Mouse (Mus musculus) right cerebral cortex, postnatal 4 days (tissue): ENCODE results near the gene C1qtnf4.

Experiments used
- DNase-seq: peaks from one replicate; pipeline ENCODE4 v3.0.0-alpha.2; 2022

C1qtnf4 gene

DNA sequence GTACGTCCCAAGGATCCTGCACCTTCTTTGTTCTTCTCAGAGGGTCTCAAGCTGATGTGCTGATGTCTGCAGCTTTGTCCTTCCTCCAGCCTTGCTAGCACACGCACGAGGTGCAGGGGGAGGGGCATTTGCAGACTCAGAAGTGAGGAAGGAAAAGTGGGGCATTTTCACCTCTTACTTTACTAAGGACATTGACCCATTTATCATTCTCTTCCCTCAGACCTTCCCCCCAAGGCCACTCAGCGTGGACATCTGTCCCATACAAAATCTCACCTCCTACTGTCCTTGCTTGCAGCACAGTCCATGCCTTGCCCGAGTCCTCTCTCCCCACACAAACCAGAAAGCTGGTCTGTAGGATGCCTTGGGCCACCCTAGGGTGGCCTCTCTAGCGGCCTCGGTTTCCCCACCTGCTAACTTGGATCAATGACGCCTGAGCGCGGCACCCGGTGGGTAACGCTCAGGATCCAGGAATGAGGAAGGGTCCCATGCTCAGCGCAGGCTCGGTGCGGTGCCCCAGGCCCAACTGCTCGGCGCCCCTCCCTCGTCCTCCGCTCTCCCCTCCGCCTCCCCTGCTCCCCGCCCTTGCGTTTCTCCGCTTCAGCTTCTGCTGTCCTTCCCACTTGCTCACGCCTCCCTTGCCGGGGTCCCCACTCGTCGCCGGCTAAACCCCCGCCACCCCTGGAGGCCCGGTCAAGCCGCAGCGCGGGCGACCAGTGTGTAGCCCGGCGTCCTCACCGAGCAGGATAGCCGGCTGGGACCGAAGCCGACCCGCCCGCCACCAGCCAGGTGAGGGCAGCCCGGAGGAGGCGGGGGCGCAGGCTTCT lies at the start of gene C1qtnf4:
C1qtnf4 (plus strand) TSS at position 643 of the 824 bp plus-strand sequence.
- DNase-seq = peak; percentile 72

DNA sequence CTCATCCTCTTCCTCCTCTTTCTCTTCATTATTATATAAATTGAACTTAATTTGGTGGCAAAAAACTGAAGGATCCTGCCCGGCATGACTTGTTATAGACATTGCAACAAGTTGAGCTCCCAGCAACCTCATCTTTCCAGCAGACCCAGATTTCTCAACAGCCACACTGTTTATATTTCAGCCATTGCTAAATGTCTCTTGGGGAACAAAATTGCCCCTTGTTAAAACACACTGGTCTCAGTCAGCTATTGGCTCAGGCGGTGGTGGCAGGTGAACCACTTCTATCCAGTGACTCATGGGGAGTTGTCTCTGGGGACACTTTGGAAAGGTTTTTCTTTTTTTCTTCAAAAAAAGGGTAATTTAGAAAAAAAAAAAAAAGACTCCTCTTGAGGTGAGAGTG lies 47.0 kb upstream of the C1qtnf4 start:
- no peak for DNase-seq

DNA sequence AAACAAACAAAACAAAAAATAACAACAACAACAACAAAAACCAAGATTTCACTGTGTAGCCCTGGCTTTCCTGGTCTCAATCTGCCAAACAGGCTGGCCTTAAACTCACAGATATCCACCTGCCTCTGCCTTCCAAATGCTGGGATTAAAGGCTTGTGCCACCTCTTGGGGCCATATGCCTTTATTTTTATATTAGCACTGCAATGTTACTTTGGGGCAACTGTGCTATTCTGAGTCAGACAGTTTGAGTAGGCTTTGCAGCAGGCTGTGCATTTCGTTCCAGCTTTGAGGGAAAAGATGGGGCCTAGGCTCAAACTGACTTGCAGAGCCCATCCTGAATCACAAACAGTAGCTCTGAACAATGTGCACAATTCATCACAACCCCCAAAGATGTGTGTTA lies 42.0 kb upstream of the C1qtnf4 start:
- no peak for DNase-seq

DNA sequence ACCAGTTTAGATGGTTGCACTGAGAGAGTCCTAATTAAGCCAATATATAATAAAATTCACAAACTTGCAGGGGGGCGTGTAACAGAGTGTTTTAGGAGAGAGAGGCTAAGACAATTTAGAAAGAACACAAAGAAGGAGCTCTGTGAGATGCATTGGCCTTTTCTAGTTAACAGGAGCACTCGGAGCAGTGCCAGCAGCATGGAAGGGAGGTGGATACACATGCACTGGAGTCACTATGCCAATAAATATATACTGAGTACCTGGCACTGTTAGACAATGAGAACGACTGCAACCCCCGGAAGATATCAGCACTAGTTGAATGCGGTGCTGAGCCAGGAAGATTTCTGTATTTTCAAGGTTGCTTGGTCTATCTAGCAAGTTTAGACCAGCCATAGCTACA lies 41.4 kb upstream of the C1qtnf4 start:
- no peak for DNase-seq

DNA sequence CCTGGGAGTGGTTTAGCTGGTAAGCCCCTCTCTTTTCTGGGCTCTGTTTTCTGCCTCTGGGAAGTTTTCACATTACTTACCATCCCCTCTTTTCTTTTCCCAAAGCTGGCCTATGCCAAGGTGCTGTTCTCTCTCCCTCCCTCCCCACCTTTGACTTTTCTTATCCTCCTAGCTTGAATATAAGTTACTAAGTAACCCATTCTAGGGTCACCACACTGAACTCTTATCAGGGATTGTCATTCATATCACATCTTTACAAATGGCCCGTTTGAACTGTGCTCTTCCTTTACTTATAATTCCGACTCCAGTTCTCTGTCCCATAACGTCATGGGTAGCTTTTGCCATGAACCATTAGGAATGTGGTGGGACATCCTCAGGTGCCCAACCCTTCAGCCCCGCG lies 40.4 kb upstream of the C1qtnf4 start:
- no peak for DNase-seq

DNA sequence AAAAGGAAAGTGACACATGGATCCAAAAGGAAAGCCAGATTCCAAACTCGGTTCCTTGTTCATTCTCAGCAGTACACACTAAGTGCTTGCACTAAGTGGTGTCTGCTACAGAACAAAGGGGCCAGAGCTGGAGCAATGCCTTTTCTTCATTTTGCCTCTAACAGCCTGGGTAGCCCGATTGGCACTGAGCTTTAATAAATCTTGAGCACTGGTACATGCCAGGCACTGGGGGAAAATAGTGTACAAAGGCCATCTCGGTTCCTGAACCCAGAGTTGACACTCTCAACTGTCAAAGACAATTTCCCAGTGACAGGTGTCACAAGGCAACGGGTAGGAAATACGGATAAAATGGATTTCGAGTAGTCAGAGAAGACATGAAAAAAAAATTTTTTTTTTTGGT lies 39.5 kb upstream of the C1qtnf4 start:
- DNase-seq = peak; percentile 11

DNA sequence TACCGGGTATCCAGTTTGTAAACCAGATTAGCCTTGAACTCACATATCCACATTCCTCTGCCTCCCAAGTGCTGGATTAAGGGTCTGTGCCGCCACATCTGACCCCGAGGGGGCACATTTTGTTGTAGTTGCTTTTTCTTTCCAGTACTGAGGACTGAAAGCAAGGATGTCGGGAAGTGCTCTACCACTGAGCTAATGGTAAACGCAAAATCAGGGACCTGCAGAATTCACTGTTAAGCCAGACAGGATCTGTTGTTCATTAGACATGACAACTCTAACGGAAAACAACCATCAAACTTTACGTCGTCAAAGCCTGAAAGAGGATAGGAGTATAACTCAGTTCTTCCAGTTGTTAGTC lies 39.1 kb upstream of the C1qtnf4 start:
- peak; percentile 26 for DNase-seq

DNA sequence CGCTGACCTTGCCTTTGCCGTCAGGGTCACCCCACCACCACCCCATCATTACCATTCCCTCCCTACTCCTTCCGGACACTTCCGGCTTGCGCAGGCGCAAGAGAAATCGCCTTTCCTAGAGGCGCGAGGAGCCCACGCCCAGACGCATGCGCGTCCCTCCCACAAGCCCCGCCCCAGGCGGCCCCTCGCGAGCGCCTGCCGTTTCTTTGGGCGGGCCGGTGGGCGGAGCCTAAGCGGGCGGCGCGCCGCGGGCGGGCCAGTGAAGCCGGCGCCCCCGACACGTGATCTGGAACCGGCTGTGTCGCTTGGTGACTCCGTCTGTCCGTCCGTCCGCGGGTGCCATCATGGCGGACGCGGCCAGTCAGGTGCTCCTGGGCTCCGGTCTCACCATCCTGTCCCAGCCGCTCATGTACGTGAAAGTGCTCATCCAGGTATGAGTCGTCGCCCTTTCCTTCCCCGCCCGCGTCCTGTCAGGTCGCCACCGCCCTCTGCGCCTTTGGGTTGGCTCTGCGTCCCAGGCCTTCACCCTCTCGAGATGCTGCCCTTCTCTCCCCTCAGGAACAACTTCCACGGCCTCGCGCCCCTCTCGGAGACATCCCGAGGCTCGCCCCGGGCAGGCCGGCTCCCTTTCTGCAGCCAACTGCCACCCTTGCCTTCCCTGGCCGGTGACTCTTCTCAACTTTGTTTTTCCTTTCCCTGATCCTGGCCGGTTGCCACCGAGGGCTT lies 38.5 kb upstream of the C1qtnf4 start, which contains the start of gene Mtch2:
Mtch2 (plus strand) TSS at position 201 of the 726 bp plus-strand sequence.
- peak; percentile 97 for DNase-seq

DNA sequence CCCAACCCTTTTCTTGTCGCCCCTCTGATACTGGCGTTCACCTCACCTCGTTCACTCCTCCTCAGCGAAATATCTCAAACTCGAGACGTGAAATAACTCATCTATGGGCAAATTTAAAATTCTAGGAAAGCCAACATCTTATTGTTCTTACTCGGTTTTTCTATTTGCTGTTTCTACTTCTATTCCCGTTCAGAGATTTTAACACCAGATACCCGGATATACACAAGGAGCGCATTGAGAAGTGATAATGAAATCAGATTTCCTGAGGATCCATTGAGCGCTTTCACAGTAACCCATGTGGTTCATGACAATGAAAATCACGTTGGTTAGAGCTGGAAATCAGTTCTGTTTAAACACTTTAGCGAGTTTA lies 38.0 kb upstream of the C1qtnf4 start:
- DNase-seq = no peak

DNA sequence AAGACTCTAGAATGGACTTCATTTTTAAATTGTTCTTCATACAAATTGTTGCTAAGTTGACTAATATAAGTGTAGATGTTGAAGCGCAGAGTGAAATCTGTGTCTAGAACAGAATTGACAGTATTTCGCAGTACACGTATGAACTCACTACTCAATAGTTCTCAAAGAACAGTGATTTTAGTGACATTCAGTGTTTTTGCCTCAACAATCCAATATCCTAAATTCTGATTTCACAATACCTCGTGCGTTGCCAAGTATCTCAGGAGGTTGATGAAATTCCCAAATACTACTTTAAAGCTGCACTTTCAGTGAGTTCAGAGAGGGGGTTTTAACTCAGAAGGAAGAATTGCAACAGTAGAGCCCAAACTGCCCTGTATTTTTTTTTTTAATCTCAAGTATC lies 37.3 kb upstream of the C1qtnf4 start:
- DNase-seq = no peak

DNA sequence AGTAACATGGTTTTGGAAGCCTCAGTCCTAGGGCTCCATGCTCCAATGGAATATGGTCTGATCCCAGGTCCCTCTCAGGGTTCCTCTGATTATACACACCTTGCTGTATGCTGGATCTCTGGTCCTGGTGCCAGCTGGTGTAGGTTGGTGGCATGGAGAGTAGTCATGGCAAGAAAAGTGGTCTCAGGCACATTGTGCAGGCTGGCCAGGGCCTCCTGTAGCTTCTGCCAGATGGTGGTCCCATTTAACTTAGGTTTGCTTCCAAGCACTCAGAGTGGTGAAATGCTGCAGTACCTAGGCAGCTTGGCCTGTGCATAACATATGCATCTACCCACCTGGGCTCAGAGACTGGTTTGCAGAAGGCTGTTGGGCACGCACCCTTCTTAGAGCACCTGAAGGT lies 35.3 kb upstream of the C1qtnf4 start:
- no peak for DNase-seq

DNA sequence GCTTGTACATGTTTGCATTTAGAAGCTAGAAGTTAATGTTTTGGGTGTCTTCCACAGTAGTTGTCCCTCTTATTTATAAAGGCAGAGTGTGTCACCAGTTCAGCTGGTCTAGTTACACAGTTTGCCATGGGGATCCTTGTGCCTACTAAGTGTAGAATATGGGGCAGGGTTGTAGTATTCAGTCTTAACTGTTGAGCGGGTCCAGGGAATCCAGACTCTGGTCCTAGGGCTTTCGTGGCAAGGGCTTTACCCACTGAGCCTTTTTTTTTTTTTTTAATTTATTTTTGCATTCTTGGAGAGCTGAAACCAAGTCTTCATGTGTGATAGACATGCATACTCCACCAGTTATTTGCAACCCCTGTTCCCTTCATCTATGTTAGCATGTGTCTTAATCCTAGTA lies 24.2 kb upstream of the C1qtnf4 start:
- DNase-seq = no peak

DNA sequence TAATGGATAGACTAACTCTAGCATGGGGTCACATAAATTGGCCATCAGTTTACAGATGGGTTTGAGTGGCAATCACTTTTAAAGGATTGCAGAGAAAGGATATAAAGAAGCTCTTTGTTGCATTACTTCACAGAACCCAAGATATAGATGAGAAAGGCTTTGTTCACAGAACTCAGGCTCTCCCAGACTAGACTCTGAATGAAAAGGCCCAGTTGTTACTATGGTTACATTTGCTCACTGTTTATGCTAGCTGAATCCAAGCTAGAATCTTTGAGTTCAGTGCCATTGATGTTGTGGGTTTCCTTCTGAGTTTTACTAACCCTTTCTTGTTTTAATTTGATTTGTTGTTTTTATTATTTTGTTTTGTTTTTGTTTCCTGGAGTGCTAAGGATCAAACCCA lies 21.5 kb upstream of the C1qtnf4 start:
- no peak for DNase-seq

DNA sequence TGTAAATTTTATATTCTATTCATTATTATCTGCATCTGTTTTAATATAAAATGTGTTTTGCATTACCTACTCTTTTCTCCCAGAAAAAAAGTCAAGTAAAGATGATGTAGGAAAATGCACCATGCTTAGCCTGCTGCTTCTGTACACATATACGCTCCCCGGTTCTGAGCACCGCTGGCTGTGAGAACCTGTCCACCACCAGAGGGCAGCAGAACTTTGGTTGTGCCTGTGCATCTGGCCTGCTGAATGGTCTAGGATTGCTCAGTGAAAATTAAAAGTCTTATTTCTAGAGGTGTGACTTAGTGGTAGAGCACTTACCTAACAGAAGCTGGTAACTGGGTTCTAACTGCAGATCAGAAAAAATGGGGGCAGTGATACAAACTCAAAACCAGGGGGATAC lies 19.1 kb upstream of the C1qtnf4 start:
- DNase-seq = peak; percentile 88

DNA sequence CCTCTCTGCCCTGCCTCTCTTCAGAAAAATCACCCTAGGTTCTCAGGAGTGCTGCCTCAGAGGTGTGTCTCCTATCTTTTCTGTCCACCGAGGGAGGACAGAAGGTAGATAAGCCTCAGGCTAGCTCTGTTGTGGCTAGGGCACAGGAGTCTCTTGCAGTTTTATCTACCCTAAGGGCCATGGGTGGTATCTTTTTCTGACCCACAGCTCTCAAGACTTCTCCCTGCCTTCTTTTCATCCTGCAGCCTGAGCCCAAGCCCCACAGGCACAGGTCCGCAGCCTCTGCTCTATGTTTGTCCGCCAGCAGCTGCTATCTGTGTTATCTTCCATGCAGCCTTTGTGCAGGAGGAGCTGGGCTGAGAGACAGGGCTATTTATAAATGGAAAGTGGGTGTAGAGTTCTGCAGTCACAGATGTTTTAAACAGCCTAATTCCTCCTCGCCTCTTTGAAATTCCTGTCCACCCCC lies 15.5 kb upstream of the C1qtnf4 start:
- DNase-seq = no peak

DNA sequence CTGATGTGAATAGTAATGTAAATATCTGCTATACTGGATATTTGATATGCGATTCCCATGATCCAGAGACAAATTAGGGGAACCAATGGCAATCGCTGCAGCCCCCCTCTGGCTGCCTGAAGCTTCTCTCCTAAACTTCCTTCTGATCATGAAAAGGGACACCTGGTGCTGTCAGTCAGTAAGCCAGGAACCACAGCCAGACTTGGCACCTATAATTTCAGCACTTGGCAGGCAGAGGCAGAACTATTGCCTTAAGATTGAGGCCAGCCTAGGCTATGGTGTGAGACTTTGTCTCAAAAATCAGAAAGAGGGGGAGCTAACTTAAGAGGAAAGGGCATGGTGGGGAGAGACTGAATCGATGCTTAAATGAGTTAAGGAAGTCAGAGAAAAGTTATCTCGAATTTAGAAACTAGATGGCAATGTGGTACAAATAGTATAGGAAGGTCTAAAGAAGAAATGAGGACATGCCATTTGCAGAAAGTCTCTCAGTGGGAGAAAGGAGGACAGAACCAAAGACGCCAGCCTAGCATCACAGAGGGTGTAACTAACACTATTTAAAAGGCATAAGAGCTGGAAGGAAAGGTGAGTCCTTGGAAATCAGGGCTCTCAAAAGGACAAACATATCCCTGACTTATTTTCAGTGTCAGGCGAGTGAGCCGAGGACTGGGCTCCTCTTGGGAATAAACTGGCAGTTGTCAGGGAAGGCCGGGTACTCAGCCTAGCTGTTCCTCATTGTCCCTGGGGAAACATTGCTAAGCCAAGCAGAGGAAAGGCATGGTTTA lies 14.3 kb upstream of the C1qtnf4 start:
- no peak for DNase-seq

DNA sequence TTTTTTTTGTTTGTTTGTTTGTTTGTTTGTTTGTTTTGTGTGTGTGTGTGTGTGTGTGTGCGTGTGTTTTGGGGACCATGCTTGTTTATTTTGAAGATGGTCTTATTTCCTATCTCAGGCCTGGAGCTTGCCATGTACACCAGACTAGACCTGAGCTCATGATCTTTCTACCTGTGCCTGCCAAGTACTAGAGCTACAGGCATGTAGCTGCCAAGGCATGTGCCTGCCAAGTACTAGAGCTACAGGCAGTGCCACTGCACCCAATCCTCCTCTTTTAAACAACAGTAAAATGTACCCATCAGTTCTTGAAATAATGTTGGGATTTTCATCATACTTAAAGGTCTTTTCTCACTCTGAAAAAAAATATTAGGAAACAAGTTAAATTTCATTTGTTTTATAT lies 11.6 kb upstream of the C1qtnf4 start:
- DNase-seq = no peak

DNA sequence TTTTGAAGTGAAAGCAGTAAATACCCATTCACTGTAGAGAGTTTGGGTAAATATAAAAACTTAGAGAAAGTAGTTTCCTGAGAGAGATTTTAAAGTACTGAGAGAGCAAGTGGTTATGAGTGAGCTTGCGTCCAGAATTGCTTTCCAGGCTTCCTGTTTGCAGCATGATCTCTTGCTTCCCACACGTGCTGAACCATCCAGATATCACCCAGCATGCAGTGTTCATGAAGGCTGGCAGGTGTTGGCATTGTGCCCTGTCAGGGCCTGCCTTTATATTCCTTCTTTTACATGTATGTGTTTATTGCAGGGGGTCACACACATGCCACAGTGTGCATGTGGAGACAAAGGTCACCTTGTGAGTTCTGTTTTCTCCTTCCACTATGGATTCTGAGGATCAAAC lies 10.4 kb upstream of the C1qtnf4 start:
- DNase-seq = no peak

DNA sequence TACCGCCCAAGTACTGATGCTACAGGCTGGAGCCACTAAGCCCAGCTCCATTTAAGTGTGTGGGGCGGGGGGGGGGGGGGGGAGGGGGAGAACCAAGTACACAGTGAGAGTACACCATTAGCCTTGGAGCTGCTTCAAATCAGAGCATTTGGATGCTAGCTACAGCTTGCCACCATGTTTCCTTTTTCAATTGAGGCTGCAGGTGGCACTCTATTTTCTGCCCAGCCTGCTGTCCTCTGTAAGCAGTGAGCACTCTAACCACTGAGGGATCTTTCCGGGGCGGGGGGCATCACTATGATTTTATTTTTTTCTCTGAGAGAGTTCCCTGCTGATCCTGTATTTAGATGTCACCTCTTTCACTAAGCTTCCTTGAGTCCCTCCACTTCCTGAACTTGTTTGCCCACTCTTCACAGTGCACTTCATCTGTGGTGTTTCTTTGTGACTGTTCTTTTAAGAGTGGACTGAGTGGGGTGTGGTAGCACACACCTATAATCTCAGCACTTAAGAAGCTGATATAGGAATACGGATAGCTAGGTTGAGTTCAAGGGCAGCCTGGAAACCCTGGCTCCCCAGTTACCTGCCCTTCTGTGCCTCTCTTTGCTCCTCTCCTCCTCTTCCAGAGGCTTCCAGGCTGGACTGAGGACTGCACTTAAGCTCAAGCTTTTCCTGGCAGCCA lies 7.9 kb upstream of the C1qtnf4 start:
- DNase-seq = no peak

DNA sequence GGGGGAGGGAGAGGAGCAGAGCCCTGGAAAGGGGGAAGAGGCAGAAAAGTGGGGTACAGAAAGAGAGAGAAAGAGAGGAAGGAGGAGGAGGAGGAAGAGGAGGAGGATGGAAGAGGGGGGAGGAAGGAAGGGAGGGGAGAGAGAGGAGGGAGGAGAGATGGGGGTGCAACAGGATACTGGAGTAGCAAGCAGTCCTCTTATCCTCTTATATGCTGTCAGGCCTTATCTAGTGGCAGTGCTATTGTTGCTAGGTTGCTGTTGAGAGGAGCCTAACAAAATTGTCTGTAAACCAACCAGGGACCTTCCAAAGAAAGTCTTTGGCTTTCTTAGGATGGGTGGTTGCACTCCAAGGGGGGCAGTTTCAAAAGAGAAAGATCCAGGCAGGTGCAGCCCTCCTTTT lies 6.2 kb upstream of the C1qtnf4 start:
- DNase-seq = no peak

DNA sequence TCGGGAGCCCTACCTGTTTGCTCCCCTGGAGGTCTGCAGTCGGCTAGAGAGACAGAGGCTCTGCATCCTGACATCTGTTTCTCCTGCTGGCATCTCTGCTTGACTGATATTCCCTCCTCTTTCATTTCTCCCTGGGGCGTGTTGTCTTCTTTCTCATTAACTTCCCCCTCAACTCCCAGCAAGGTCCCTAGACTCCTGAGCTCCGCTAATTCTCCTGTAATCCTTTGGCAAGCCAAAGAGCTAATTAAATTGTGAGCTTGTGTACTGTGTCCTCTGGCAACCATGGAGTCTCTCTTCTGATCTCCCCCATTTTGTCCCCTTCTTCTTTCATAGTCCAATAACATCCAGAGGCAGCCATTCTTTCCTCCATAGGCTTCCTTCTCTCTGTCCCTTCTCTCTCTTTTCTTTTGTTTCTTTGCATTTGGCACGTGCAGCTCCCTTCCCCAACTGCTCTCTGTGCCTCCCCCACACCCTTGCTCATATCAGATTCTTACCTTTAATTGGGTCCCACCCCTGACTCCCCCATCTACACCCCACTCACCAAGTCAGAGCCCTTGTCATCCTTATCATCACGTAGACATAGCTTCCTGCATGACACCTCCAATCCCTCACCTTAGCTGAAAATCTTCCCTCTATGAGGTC lies 5.4 kb upstream of the C1qtnf4 start:
- no peak for DNase-seq

DNA sequence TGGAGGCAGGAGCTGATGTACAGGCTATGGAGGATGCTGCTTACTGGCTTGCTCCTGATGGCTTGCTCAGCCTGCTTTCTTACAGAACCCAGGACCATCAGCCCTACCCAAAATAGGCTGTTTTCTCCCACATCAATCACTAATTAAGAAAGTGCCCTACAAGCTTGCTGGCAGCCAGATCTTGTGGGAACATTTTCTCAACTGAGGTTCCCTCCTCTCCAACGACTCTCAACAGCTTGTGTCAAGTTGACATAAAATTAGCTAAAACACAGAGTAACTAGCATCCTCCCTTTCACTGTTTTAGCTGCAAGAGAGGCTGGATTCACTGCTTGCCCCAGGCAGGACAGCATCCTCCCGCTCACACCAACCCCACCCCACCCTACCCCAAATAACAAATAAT lies 3.8 kb upstream of the C1qtnf4 start:
- no peak for DNase-seq

DNA sequence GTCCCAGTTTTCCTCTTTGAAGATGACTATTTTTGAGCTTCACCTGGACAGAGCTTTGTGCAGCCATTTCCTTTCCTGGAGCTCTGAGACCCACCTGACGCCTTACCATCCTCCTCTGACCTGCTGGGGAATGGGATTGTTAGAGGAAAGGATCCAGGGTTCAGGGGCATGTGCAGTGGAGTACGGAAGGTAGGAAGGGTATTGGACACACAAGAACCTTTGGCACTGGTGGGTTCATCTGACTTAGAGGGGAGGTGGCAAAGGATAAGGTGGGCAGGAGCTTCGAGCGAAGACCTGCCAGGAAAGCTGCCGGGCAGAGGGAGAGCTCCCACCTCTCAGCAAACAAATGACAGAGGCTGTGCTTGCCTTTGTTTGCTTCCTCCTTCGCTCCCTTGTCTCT lies 776 bp downstream of the C1qtnf4 start:
- no peak for DNase-seq
